Mouse (Mus musculus) cortical plate, adult 2 months (tissue): ENCODE results near the gene Evc2. TPM values are rescaled to one million over a fixed set of nuclear protein-coding genes. Genes with fewer than 3 reads are reported as not detected.

Experiments
- H3K27ac ChIP-seq: fragments of 200-500 bp; 2 replicates; pipeline ENCODE4 v1.5.1; 2012; ENCODE audit warnings: low read length, control low read depth, inconsistent platforms; ENCODE audit not compliant: insufficient read depth
- H3K4me1 ChIP-seq: fragments of 200-500 bp; 2 replicates; pipeline ENCODE4 v1.6.1; 2011; ENCODE audit warnings: low read length; ENCODE audit not compliant: control insufficient read depth, insufficient read depth
- H3K4me3 ChIP-seq: fragments of 200-500 bp; 2 replicates; pipeline ENCODE4 v1.5.1; 2011; ENCODE audit warnings: mild to moderate bottlenecking, low read length, control low read depth; ENCODE audit not compliant: insufficient read depth
- CTCF ChIP-seq: fragments of 200-500 bp; IDR thresholded peaks from 2 replicates; pipeline ENCODE4 v1.5.1; 2011; ENCODE audit warnings: mild to moderate bottlenecking, control low read depth, low read length; ENCODE audit not compliant: insufficient read depth; ENCODE audit errors: extremely low read depth
- POLR2A ChIP-seq: fragments of 200-500 bp; IDR thresholded peaks from 2 replicates; pipeline ENCODE4 v1.6.1; 2011; ENCODE audit warnings: mild to moderate bottlenecking, low read length, control low read depth; ENCODE audit not compliant: insufficient read depth; ENCODE audit errors: extremely low read depth
- polyA plus RNA-seq: library from polyadenylated mRNA; depleted of rRNA; stranded (reverse); fragments of >200 nt; gene quantifications from 2 replicates; pipeline ENCODE4 v1.2.3, GENCODE M21; 2012

Evc2 gene
- polyA plus RNA-seq, 1 experiment: 20.5 TPM

GRCm38 (mm10) chr5:37395172-37396030, 57.1 kb downstream of the Evc2 start:
- no peak overlapping the region for H3K27ac ChIP-seq

GRCm38 (mm10) chr5:37419028-37419427, 80.7 kb downstream of the Evc2 start:
- no peak overlapping the region for H3K4me3 ChIP-seq
- TF ChIP-seq CTCF (no peak), POLR2A (no peak)
- H3K4me1 ChIP-seq: peaks cover 1% of the 10 kb centered on the region; the same call in 1 of the 2 replicates
- no peak overlapping the region for H3K27ac ChIP-seq

More at GRCm38 (mm10) chr5:37395172-37396030, 57.1 kb downstream of the Evc2 start:
- no peak overlapping the region for H3K4me3 ChIP-seq
- no peaks in the 10 kb centered on the region for H3K4me1 ChIP-seq
- no peak for TF ChIP-seq CTCF
- no peak for TF ChIP-seq POLR2A

GRCm38 (mm10) chr5:37427210-37427609, 88.9 kb downstream of the Evc2 start:
- no peak for TF ChIP-seq POLR2A
- no peak for TF ChIP-seq CTCF
- H3K27ac ChIP-seq: no peak overlapping the region
- H3K4me1 ChIP-seq: no peaks in the 10 kb centered on the region
- H3K4me3 ChIP-seq: no peak overlapping the region

GRCm38 (mm10) chr5:37435417-37435816, 97.1 kb downstream of the Evc2 start:
- Histone ChIP-seq H3K27ac (no peak overlapping the region), H3K4me3 (no peak overlapping the region), H3K4me1 (no peaks in the 10 kb centered on the region)
- TF ChIP-seq CTCF: no peak
- no peak for TF ChIP-seq POLR2A

- TF ChIP-seq POLR2A (no peak), CTCF (no peak)
- H3K4me3 ChIP-seq: no peak overlapping the region
- H3K27ac ChIP-seq: no peak overlapping the region
- no peaks in the 10 kb centered on the region for H3K4me1 ChIP-seq
Measured at GRCm38 (mm10) chr5:37442767-37443166, 104.5 kb downstream of the Evc2 start.

GRCm38 (mm10) chr5:37447546-37447945, 109.2 kb downstream of the Evc2 start:
- Histone ChIP-seq H3K4me1 (no peaks in the 10 kb centered on the region), H3K27ac (no peak overlapping the region), H3K4me3 (no peak overlapping the region)
- no peak for TF ChIP-seq POLR2A
- TF ChIP-seq CTCF: no peak

- no peak overlapping the region for H3K4me3 ChIP-seq
- TF ChIP-seq CTCF: no peak
- TF ChIP-seq POLR2A: no peak
- H3K4me1 ChIP-seq: no peaks in the 10 kb centered on the region
- no peak overlapping the region for H3K27ac ChIP-seq
Measured at GRCm38 (mm10) chr5:37456590-37456989, 118.3 kb downstream of the Evc2 start.

GRCm38 (mm10) chr5:37457191-37457590, 118.9 kb downstream of the Evc2 start:
- Histone ChIP-seq H3K4me1 (no peaks in the 10 kb centered on the region), H3K4me3 (no peak overlapping the region), H3K27ac (no peak overlapping the region)
- no peak for TF ChIP-seq POLR2A
- TF ChIP-seq CTCF: no peak

GRCm38 (mm10) chr5:37457831-37458230, 119.5 kb downstream of the Evc2 start:
- Histone ChIP-seq H3K4me1 (no peaks in the 10 kb centered on the region), H3K4me3 (no peak overlapping the region), H3K27ac (no peak overlapping the region)
- TF ChIP-seq POLR2A (no peak), CTCF (no peak)

- Histone ChIP-seq H3K4me1 (no peaks in the 10 kb centered on the region), H3K27ac (no peak overlapping the region), H3K4me3 (no peak overlapping the region)
- no peak for TF ChIP-seq POLR2A
- TF ChIP-seq CTCF: no peak
Measured at GRCm38 (mm10) chr5:37458236-37458635, 119.9 kb downstream of the Evc2 start.
